Mouse (Mus musculus): ENCODE measurements around the gene Kcnc1.

GRCm38 (mm10) chr7:46423951-46424350 lies 27.7 kb downstream of the Kcnc1 start:
- TF ChIP-seq CTCF (conservative IDR thresholded peaks at IDR 0.05; ENCODE audit: insufficient read depth, insufficient read length, low read depth, low read length) (no peak), POLR2A (IDR thresholded peaks at IDR 0.05; ENCODE audit: low read depth, low read length) (no peak)
